8 mouse cellular contexts compared by ENCODE assay signal in genomic region chr2:155668461-155668860, GRCm38 (mm10). TPM values are rescaled to one million over a fixed set of nuclear protein-coding genes. Genes with fewer than 3 reads are reported as not detected.
A peak's percentile ranks its signal among the peaks of the same experiment; 100 is the strongest.
DNase-seq lines count a peak whose midpoint lies in the region; ATAC-seq and TF ChIP-seq lines count a peak whose summit lies in the region.

No protein-coding gene starts in this region.

- WGBS in cerebellum, adult 2 months = 85% methylated on average over 4 of the region's 4 CpGs
- 70% methylated on average over 4 of the region's 4 CpGs for WGBS in liver, embryonic 12.5 days (ENCODE audit: insufficient replicate concordance)
- 77% methylated on average over 4 of the region's 4 CpGs for WGBS in forebrain, embryonic 16.5 days

- H3K27ac ChIP-seq in cerebellum, adult 2 months (ENCODE audit: insufficient read depth, low read length) = no peak overlapping the region
- H3K27ac ChIP-seq in liver, embryonic 12.5 days = no peak overlapping the region
- H3K27ac ChIP-seq in forebrain, embryonic 16.5 days (ENCODE audit: low read length) = no peak overlapping the region

- H3K27me3 ChIP-seq in cerebellum, adult 2 months (ENCODE audit: control insufficient read depth, insufficient read depth, low read length) = no peaks in the 10 kb centered on the region
- no peaks in the 10 kb centered on the region for H3K27me3 ChIP-seq in liver, embryonic 12.5 days (replicated peaks)
- H3K27me3 ChIP-seq in forebrain, embryonic 16.5 days (replicated peaks; ENCODE audit: control insufficient read depth, insufficient read depth, low read length) = no peaks in the 10 kb centered on the region

- no peak for ATAC-seq in liver, embryonic 12.5 days
- ATAC-seq in forebrain, embryonic 16.5 days = no peak

- no peak overlapping the region for H3K9ac ChIP-seq in liver, embryonic 12.5 days
- H3K9ac ChIP-seq in forebrain, embryonic 16.5 days (replicated peaks; ENCODE audit: low read depth, low read length) = no peak overlapping the region

- H3K4me3 ChIP-seq in cerebellum, adult 2 months (replicated peaks; ENCODE audit: insufficient read depth, low read depth, low read length) = no peak overlapping the region
- H3K4me3 ChIP-seq in liver, embryonic 12.5 days = no peak overlapping the region
- no peak overlapping the region for H3K4me3 ChIP-seq in forebrain, embryonic 16.5 days (replicated peaks; ENCODE audit: low read length)

- H3K4me1 ChIP-seq in cerebellum, adult 2 months (ENCODE audit: control insufficient read depth, insufficient read depth, low read length) = peaks cover 2% of the 10 kb centered on the region; the same call in 1 of the 2 replicates
- H3K4me1 ChIP-seq in liver, embryonic 12.5 days = no peaks in the 10 kb centered on the region
- H3K4me1 ChIP-seq in forebrain, embryonic 16.5 days (replicated peaks; ENCODE audit: control insufficient read depth, insufficient read depth, low read length) = no peaks in the 10 kb centered on the region

- H3K4me2 ChIP-seq in liver, embryonic 12.5 days = no peak overlapping the region
- no peak overlapping the region for H3K4me2 ChIP-seq in forebrain, embryonic 16.5 days (ENCODE audit: low read length)

- TF ChIP-seq POLR2A in cerebellum, adult 2 months (IDR thresholded peaks at IDR 0.05; ENCODE audit: borderline replicate concordance, insufficient read depth, low read length) = no peak

- no peaks in the 10 kb centered on the region for H3K9me3 ChIP-seq in liver, embryonic 12.5 days (replicated peaks)
- no peaks in the 10 kb centered on the region for H3K9me3 ChIP-seq in forebrain, embryonic 16.5 days (ENCODE audit: control insufficient read depth, low read length)

- TF ChIP-seq CTCF in cerebellum, adult 2 months (IDR thresholded peaks at IDR 0.05; ENCODE audit: borderline replicate concordance, insufficient read depth, low read depth, low read length) = peak; percentile 44; the same call in 1 of the 2 replicates

- H3K36me3 ChIP-seq in liver, embryonic 12.5 days = peaks cover 80% of the 10 kb centered on the region
- peaks cover 17% of the 10 kb centered on the region for H3K36me3 ChIP-seq in forebrain, embryonic 16.5 days (ENCODE audit: control insufficient read depth, insufficient read depth)

- DNase-seq in cerebellum, adult 2 months = no peak
- DNase-seq in cerebellum, adult 9-11 months = no peak
- peak; percentile 26 for DNase-seq in liver
- DNase-seq in c-Kit-positive CD71-positive TER-119-negative erythroid progenitor cells, embryonic 14.5 days (ENCODE audit: low read depth) = peak; percentile 48
- peak; percentile 63 for DNase-seq in lung, postnatal 36 days
- DNase-seq in urinary bladder, postnatal 4 days (ENCODE audit: low spot score in 2 of 2) = no peak

RNA-seq across cellular contexts. Expression of gene Trpc4ap, which starts 23.7 kb away (rescaled TPM):
- polyA plus RNA-seq in cerebellum, adult 2 months (2012; rRNA removed) = 223 and 236 TPM in 2 replicates
- 78.5 and 80.9 TPM in 2 replicates for polyA plus RNA-seq in liver, embryonic 12.5 days (2016; fragmentation: Nextera tagmentation; extraction: Ambion mirVana)
- polyA plus RNA-seq in forebrain, embryonic 16.5 days (2015; fragmentation: Nextera tagmentation; extraction: Ambion mirVana) = 179 and 180 TPM in 2 replicates

RNA-seq across cellular contexts. Expression of gene Myh7b, which starts 57.4 kb away (rescaled TPM):
- polyA plus RNA-seq in cerebellum, adult 2 months (2012; rRNA removed) = 17.6 and 20.8 TPM in 2 replicates
- polyA plus RNA-seq in liver, embryonic 12.5 days (2016; fragmentation: Nextera tagmentation; extraction: Ambion mirVana) = 6.0 TPM in 2 replicates
- 0.62 and 0.63 TPM in 2 replicates for polyA plus RNA-seq in forebrain, embryonic 16.5 days (2015; fragmentation: Nextera tagmentation; extraction: Ambion mirVana)

Comparison
In these comparisons a context has a peak if more than half of its experiments do, and no peak if none do; other contexts are left out.
1. DNase-seq: peak in liver (single experiment), c-Kit-positive CD71-positive TER-119-negative erythroid progenitor cells, embryonic 14.5 days (single experiment) and lung, postnatal 36 days (single experiment); none in cerebellum, adult 2 months (0 of 2), cerebellum, adult 9-11 months (single experiment) and urinary bladder, postnatal 4 days (0 of 2).